Mouse (Mus musculus) midbrain, postnatal 0 days (tissue): ENCODE data around the gene Nudt5. TPM values are rescaled to one million over a fixed set of nuclear protein-coding genes. Genes with fewer than 3 reads are reported as not detected.

ENCODE experiments used
- ATAC-seq: fragments of 200-750 bp; cut with Nextera tagmentation; 2 replicates; pipeline ENCODE4 v1.8.0; 2017; ENCODE audit warnings: moderate number of reproducible peaks, mild to moderate bottlenecking, moderate TSS enrichment, moderate library complexity; ENCODE audit not compliant: low FRiP score
- DNase-seq: peaks from one replicate; pipeline ENCODE4 v3.0.0-alpha.2; 2015; ENCODE audit warnings: low spot score
- H3K27ac ChIP-seq: fragments of 300-500 bp; sonication (generic); 2 replicates; pipeline ENCODE4 v1.5.1; 2014; ENCODE audit warnings: low read depth, mild to moderate bottlenecking, low read length, mixed read lengths
- H3K27me3 ChIP-seq: fragments of 300-500 bp; sonication (generic); 2 replicates; pipeline ENCODE4 v1.6.1; 2014; ENCODE audit warnings: low read length, control low read depth, mixed read lengths; ENCODE audit not compliant: insufficient read depth
- H3K36me3 ChIP-seq: fragments of 300-500 bp; sonication (generic); 2 replicates; pipeline ENCODE4 v1.6.1; 2014; ENCODE audit warnings: low read length, control low read depth, mixed read lengths; ENCODE audit not compliant: insufficient read depth
- H3K4me1 ChIP-seq: fragments of 300-500 bp; sonication (generic); 2 replicates; pipeline ENCODE4 v1.6.1; 2014; ENCODE audit warnings: mild to moderate bottlenecking, control low read depth, antibody characterized with exemption, low read length, mixed read lengths; ENCODE audit not compliant: insufficient read depth
- H3K4me2 ChIP-seq: fragments of 300-500 bp; sonication (generic); 2 replicates; pipeline ENCODE4 v1.6.1; 2014; ENCODE audit warnings: low read depth, mild to moderate bottlenecking, low read length, mixed read lengths; ENCODE audit not compliant: poor library complexity, severe bottlenecking
- H3K4me3 ChIP-seq: fragments of 300-500 bp; sonication (generic); 2 replicates; pipeline ENCODE4 v1.5.1; 2014; ENCODE audit warnings: low read depth, mild to moderate bottlenecking, low read length, moderate library complexity
- H3K9ac ChIP-seq: fragments of 300-500 bp; sonication (generic); replicated peaks from 2 replicates; pipeline ENCODE4 v1.6.1; 2014; ENCODE audit warnings: mild to moderate bottlenecking, low read length, moderate library complexity, mixed read lengths; ENCODE audit not compliant: poor library complexity, severe bottlenecking
- H3K9me3 ChIP-seq: fragments of 300-500 bp; sonication (generic); 2 replicates; pipeline ENCODE4 v1.6.1; 2016; ENCODE audit warnings: low read length, control low read depth
- CTCF ChIP-seq: IDR thresholded peaks from 2 replicates; pipeline ENCODE4 v1.5.1; 2016; ENCODE audit warnings: antibody characterized with exemption, mild to moderate bottlenecking
- WGBS: fragments of 180-500 bp; shearing (Covaris S2); extraction: QIAGEN DNeasy Blood & Tissue Kit; methylation state at CpG from one replicate; pipeline ENCODE4 v1.1.7; 2014; 5-methylcytosine and 5-hydroxymethylcytosine counted together
- polyA plus RNA-seq: library from polyadenylated mRNA; unstranded; fragments of >200 nt; fragmentation: Nextera tagmentation; extraction: Ambion mirVana; gene quantifications from 2 replicates; pipeline ENCODE4 v1.2.1, GENCODE M21; 2015
- total RNA-seq: library from RNA; depleted of rRNA; stranded (reverse); fragments of >200 nt; gene quantifications from 2 replicates; pipeline ENCODE4 v1.2.3, GENCODE M21; 2014

Nudt5 gene
- total and polyA plus RNA-seq, 2 experiments from 2014 or later: 11.4 to 14.3 TPM

- no peak for ATAC-seq
Observed at GRCm38 (mm10) chr2:5851116-5851515, 6.3 kb downstream of the Nudt5 start.

GRCm38 (mm10) chr2:5851866-5852265 is 7.0 kb downstream of the Nudt5 start:
- Histone ChIP-seq H3K4me1 (no peaks in the 10 kb centered on the region), H3K9me3 (no peaks in the 10 kb centered on the region), H3K4me2 (no peak overlapping the region), H3K36me3 (peaks cover 7% of the 10 kb centered on the region; the same call in 1 of the 2 replicates), H3K4me3 (no peak overlapping the region), H3K27ac (no peak overlapping the region), H3K27me3 (no peaks in the 10 kb centered on the region), H3K9ac (no peak overlapping the region)
- whole genome bisulfite sequencing: 91% methylated on average over 5 of the region's 5 CpGs
- ATAC-seq (no peak), DNase-seq (no peak)
- TF ChIP-seq CTCF: no peak

More at GRCm38 (mm10) chr2:5851116-5851515, 6.3 kb downstream of the Nudt5 start:
- 93% methylated on average over 9 of the region's 9 CpGs for WGBS
- H3K4me3 ChIP-seq: no peak overlapping the region
- no peak overlapping the region for H3K27ac ChIP-seq
- no peaks in the 10 kb centered on the region for H3K27me3 ChIP-seq
- no peaks in the 10 kb centered on the region for H3K9me3 ChIP-seq
- H3K4me2 ChIP-seq: no peak overlapping the region
- H3K9ac ChIP-seq: no peak overlapping the region
- TF ChIP-seq CTCF: no peak
- peaks cover 6% of the 10 kb centered on the region; the same call in 1 of the 2 replicates for H3K36me3 ChIP-seq
- no peaks in the 10 kb centered on the region for H3K4me1 ChIP-seq
- DNase-seq: no peak

- no peak within 1 kb of the TSS for H3K27ac ChIP-seq
- H3K4me2 ChIP-seq: no peak within 1 kb of the TSS
- DNase-seq (no peak), ATAC-seq (no peak)
- H3K9me3 ChIP-seq: no peaks in the 10 kb centered on the region
- no peak for TF ChIP-seq CTCF
- WGBS: 97% methylated on average over 3 of the region's 3 CpGs
- peaks cover 27% of the 10 kb centered on the region for H3K36me3 ChIP-seq
- no peaks in the 10 kb centered on the region for H3K4me1 ChIP-seq
- H3K9ac ChIP-seq: no peak within 1 kb of the TSS
- H3K27me3 ChIP-seq: no peaks in the 10 kb centered on the region
- H3K4me3 ChIP-seq: no peak within 1 kb of the TSS
Observed at GRCm38 (mm10) chr2:5862834-5863233, 18.0 kb downstream of the Nudt5 start, which contains the start of gene Gm13199. Gene Gm13199, minus strand, starts transcription at chr2:5862934.

GRCm38 (mm10) chr2:5867681-5868080 is 22.9 kb downstream of the Nudt5 start:
- DNase-seq (no peak), ATAC-seq (no peak)
- H3K4me2 ChIP-seq: no peak overlapping the region
- H3K9ac ChIP-seq: no peak overlapping the region
- peaks cover 42% of the 10 kb centered on the region for H3K36me3 ChIP-seq
- no peak overlapping the region for H3K27ac ChIP-seq
- no peaks in the 10 kb centered on the region for H3K9me3 ChIP-seq
- H3K4me1 ChIP-seq: no peaks in the 10 kb centered on the region
- no peaks in the 10 kb centered on the region for H3K27me3 ChIP-seq
- 91% methylated on average over 2 of the region's 2 CpGs for WGBS
- H3K4me3 ChIP-seq: no peak overlapping the region
- no peak for TF ChIP-seq CTCF

- Histone ChIP-seq H3K4me2 (no peak overlapping the region), H3K9ac (no peak overlapping the region), H3K4me1 (no peaks in the 10 kb centered on the region), H3K27me3 (no peaks in the 10 kb centered on the region), H3K4me3 (no peak overlapping the region), H3K9me3 (no peaks in the 10 kb centered on the region), H3K27ac (no peak overlapping the region), H3K36me3 (peaks cover 38% of the 10 kb centered on the region)
- no peak for DNase-seq
- 96% methylated on average over 5 of the region's 5 CpGs for WGBS
- ATAC-seq: no peak
- TF ChIP-seq CTCF: no peak
Observed at GRCm38 (mm10) chr2:5869746-5870145, 24.9 kb downstream of the Nudt5 start.

- H3K27ac ChIP-seq: no peak overlapping the region
- no peak for DNase-seq
- no peak overlapping the region for H3K4me2 ChIP-seq
- H3K36me3 ChIP-seq: peaks cover 43% of the 10 kb centered on the region
- TF ChIP-seq CTCF: no peak
- H3K9me3 ChIP-seq: no peaks in the 10 kb centered on the region
- ATAC-seq: no peak
- no peak overlapping the region for H3K4me3 ChIP-seq
- 67% methylated on average over 3 of the region's 3 CpGs for WGBS
- no peaks in the 10 kb centered on the region for H3K4me1 ChIP-seq
- no peak overlapping the region for H3K9ac ChIP-seq
- H3K27me3 ChIP-seq: no peaks in the 10 kb centered on the region
Observed at GRCm38 (mm10) chr2:5877446-5877845, 32.6 kb downstream of the Nudt5 start.
